21 mouse cellular contexts compared by ENCODE assay signal in genomic region chr17:47766407-47767043, GRCm38 (mm10). TPM values are rescaled to one million over a fixed set of nuclear protein-coding genes. Genes with fewer than 3 reads are reported as not detected.
DNase-seq lines count a peak whose midpoint lies in the region; ATAC-seq and TF ChIP-seq lines count a peak whose summit lies in the region.
"Had no signal": no experiment of that assay in that cellular context is flagged by ENCODE, and none has a peak within 500 bp of the region (broad histone marks: within the 10 kb centered on the region; RNA-seq: fewer than 3 reads in every experiment).

No protein-coding gene starts in this region.

- no peak for ATAC-seq in lung, postnatal 0 days
- ATAC-seq in liver, embryonic 15.5 days (ENCODE audit: insufficient read depth), result no peak
- no peak for ATAC-seq in forebrain, postnatal 0 days

- no peak overlapping the region for H3K4me2 ChIP-seq in lung, postnatal 0 days (replicated peaks; ENCODE audit: low read depth, low read length)
- H3K4me2 ChIP-seq in liver, embryonic 15.5 days, result no peak overlapping the region
- H3K4me2 ChIP-seq in forebrain, postnatal 0 days (ENCODE audit: low read depth), result no peak overlapping the region
- H3K4me2 ChIP-seq: embryonic facial prominence, embryonic 15.5 days; forebrain, embryonic 12.5 days; limb, embryonic 13.5 days had no signal

- no peak for TF ChIP-seq EP300 in lung, postnatal 0 days (IDR thresholded peaks at IDR 0.05)

- no peak overlapping the region for H3K4me3 ChIP-seq in lung, postnatal 0 days (ENCODE audit: low read depth, low read length)
- no peak overlapping the region for H3K4me3 ChIP-seq in liver, embryonic 15.5 days (replicated peaks)
- no peak overlapping the region for H3K4me3 ChIP-seq in small intestine, adult 2 months (ENCODE audit: low read depth, low read length)
- no peak overlapping the region for H3K4me3 ChIP-seq in hindbrain, embryonic 10.5 days
- H3K4me3 ChIP-seq in forebrain, postnatal 0 days (ENCODE audit: low read depth, low read length), result no peak overlapping the region
- H3K4me3 ChIP-seq: embryonic facial prominence, embryonic 15.5 days; forebrain, embryonic 12.5 days; limb, embryonic 13.5 days had no signal

- DNase-seq in lung, postnatal 0 days (ENCODE audit: low spot score), result peak; percentile 52
- DNase-seq in lung, postnatal 14 days, result no peak
- peak; percentile 78 for DNase-seq in MEL-GATA-1-ER (ENCODE audit: extremely low read depth, low read depth)
- no peak for DNase-seq in hindbrain, embryonic 10.5 days (ENCODE audit: low spot score)
- DNase-seq in forebrain, postnatal 0 days, result no peak
- DNase-seq: cerebellum, adult 2 months; heart, postnatal 10 days; midbrain, embryonic 14.5 days; thymus, postnatal 14 days had no signal

- H3K27ac ChIP-seq in lung, postnatal 0 days (ENCODE audit: low read length), result 0 out of 2 replicates have a peak overlapping the region, but pooled peaks have one; percentile 3
- H3K27ac ChIP-seq in liver, embryonic 15.5 days (replicated peaks), result peak overlapping the region; percentile 60; the same call in 1 of the 2 replicates
- H3K27ac ChIP-seq in small intestine, adult 2 months (ENCODE audit: insufficient read depth, low read depth, low read length), result peak overlapping the region; percentile 20; the same call in 1 of the 2 replicates
- H3K27ac ChIP-seq in hindbrain, embryonic 10.5 days, result no peak overlapping the region
- no peak overlapping the region for H3K27ac ChIP-seq in forebrain, postnatal 0 days (ENCODE audit: low read depth, low read length)
- H3K27ac ChIP-seq: embryonic facial prominence, embryonic 15.5 days; forebrain, embryonic 12.5 days; limb, embryonic 13.5 days; stomach, postnatal 0 days had no signal

- 81% methylated on average over 5 of the region's 6 CpGs for WGBS in lung, postnatal 0 days
- WGBS in liver, embryonic 15.5 days (ENCODE audit: insufficient replicate concordance), result 69% methylated on average over 6 of the region's 6 CpGs
- 83% methylated on average over 6 of the region's 6 CpGs for WGBS in small intestine, adult 2 months
- 93% methylated on average over 6 of the region's 6 CpGs for WGBS in hindbrain, embryonic 10.5 days
- WGBS in forebrain, postnatal 0 days, result 91% methylated on average over 6 of the region's 6 CpGs

- H3K27me3 ChIP-seq in lung, postnatal 0 days (replicated peaks; ENCODE audit: insufficient read depth, low read length), result no peaks in the 10 kb centered on the region
- 0 out of 2 replicates have a peak, but pooled peaks cover 3% of the 10 kb centered on the region for H3K27me3 ChIP-seq in liver, embryonic 15.5 days
- no peaks in the 10 kb centered on the region for H3K27me3 ChIP-seq in small intestine, adult 2 months (ENCODE audit: control insufficient read depth, insufficient read depth, low read length)
- H3K27me3 ChIP-seq in hindbrain, embryonic 10.5 days (ENCODE audit: insufficient read depth, poor library complexity, severe bottlenecking), result peaks cover 10% of the 10 kb centered on the region
- H3K27me3 ChIP-seq in forebrain, postnatal 0 days (ENCODE audit: insufficient read depth, low read length), result no peaks in the 10 kb centered on the region
- H3K27me3 ChIP-seq: embryonic facial prominence, embryonic 15.5 days had no signal

- TF ChIP-seq CTCF in lung, postnatal 0 days (IDR thresholded peaks at IDR 0.05), result no peak
- TF ChIP-seq CTCF in small intestine, adult 2 months (IDR thresholded peaks at IDR 0.05; ENCODE audit: extremely low read depth, insufficient read length, insufficient replicate concordance, low read depth, low read length), result no peak
- no peak for TF ChIP-seq CTCF in forebrain, postnatal 0 days (IDR thresholded peaks at IDR 0.05; ENCODE audit: low read depth)

- no peaks in the 10 kb centered on the region for H3K9me3 ChIP-seq in lung, postnatal 0 days (ENCODE audit: low read length)
- H3K9me3 ChIP-seq in liver, embryonic 15.5 days (replicated peaks), result no peaks in the 10 kb centered on the region
- H3K9me3 ChIP-seq in hindbrain, embryonic 10.5 days, result 0 out of 2 replicates have a peak, but pooled peaks cover 2% of the 10 kb centered on the region
- H3K9me3 ChIP-seq in forebrain, postnatal 0 days (ENCODE audit: low read length), result no peaks in the 10 kb centered on the region
- H3K9me3 ChIP-seq: embryonic facial prominence, embryonic 15.5 days; forebrain, embryonic 12.5 days; limb, embryonic 13.5 days had no signal

- H3K36me3 ChIP-seq in lung, postnatal 0 days (ENCODE audit: insufficient read depth, low read length), result no peaks in the 10 kb centered on the region
- no peaks in the 10 kb centered on the region for H3K36me3 ChIP-seq in liver, embryonic 15.5 days (replicated peaks)
- no peaks in the 10 kb centered on the region; the same call in 1 of the 2 replicates for H3K36me3 ChIP-seq in small intestine, adult 2 months (ENCODE audit: control insufficient read depth, insufficient read depth, low read length)
- no peaks in the 10 kb centered on the region for H3K36me3 ChIP-seq in hindbrain, embryonic 10.5 days
- H3K36me3 ChIP-seq in forebrain, postnatal 0 days (ENCODE audit: insufficient read depth), result no peaks in the 10 kb centered on the region
- H3K36me3 ChIP-seq: embryonic facial prominence, embryonic 15.5 days; forebrain, embryonic 12.5 days; limb, embryonic 13.5 days had no signal

- no peak overlapping the region for H3K9ac ChIP-seq in lung, postnatal 0 days (replicated peaks; ENCODE audit: low read depth)
- H3K9ac ChIP-seq in liver, embryonic 15.5 days, result no peak overlapping the region
- H3K9ac ChIP-seq in forebrain, postnatal 0 days, result no peak overlapping the region
- H3K9ac ChIP-seq: embryonic facial prominence, embryonic 15.5 days; forebrain, embryonic 12.5 days; limb, embryonic 13.5 days had no signal

- H3K4me1 ChIP-seq in lung, postnatal 0 days (ENCODE audit: insufficient read depth, low read depth, low read length), result peaks cover 13% of the 10 kb centered on the region; the same call in 1 of the 2 replicates
- H3K4me1 ChIP-seq in liver, embryonic 15.5 days (replicated peaks), result peaks cover 57% of the 10 kb centered on the region
- H3K4me1 ChIP-seq in small intestine, adult 2 months (ENCODE audit: control insufficient read depth, insufficient read depth, insufficient read length, low read length), result peaks cover 18% of the 10 kb centered on the region
- peaks cover 17% of the 10 kb centered on the region for H3K4me1 ChIP-seq in hindbrain, embryonic 10.5 days (replicated peaks)
- no peaks in the 10 kb centered on the region for H3K4me1 ChIP-seq in forebrain, postnatal 0 days (ENCODE audit: insufficient read depth)

- TF ChIP-seq POLR2A in small intestine, adult 2 months (IDR thresholded peaks at IDR 0.05; ENCODE audit: low read depth, low read length), result no peak

RNA-seq across cellular contexts. Expression of gene Tfeb, which starts 29.7 kb away (rescaled TPM):
- polyA plus RNA-seq in lung, postnatal 0 days (2015; fragmentation: Nextera tagmentation; extraction: Ambion mirVana), result 17.8 and 21.3 TPM in 2 replicates
- 4.6 and 5.3 TPM in 2 replicates for polyA plus RNA-seq in liver, embryonic 15.5 days (2015; fragmentation: Nextera tagmentation; extraction: Ambion mirVana)
- 27.5 and 60.3 TPM in 2 replicates for polyA plus RNA-seq in small intestine, adult 2 months (2012; rRNA removed)
- polyA plus RNA-seq in hindbrain, embryonic 10.5 days (2016; fragmentation: Nextera tagmentation; extraction: Ambion mirVana), result 2.2 and 3.7 TPM in 2 replicates
- total RNA-seq in forebrain, postnatal 0 days (2014; rRNA removed), result 4.1 and 5.5 TPM in 2 replicates
- polyA plus RNA-seq in forebrain, postnatal 0 days (2015; fragmentation: Nextera tagmentation; extraction: Ambion mirVana), result 3.3 and 4.6 TPM in 2 replicates

RNA-seq across cellular contexts. Expression of gene Pgc, which starts 39.9 kb away (rescaled TPM):
- polyA plus RNA-seq in lung, postnatal 0 days (2015; fragmentation: Nextera tagmentation; extraction: Ambion mirVana), result 22.6 and 25.4 TPM in 2 replicates
- polyA plus RNA-seq in liver, embryonic 15.5 days (2015; fragmentation: Nextera tagmentation; extraction: Ambion mirVana), result not detected in 2 replicates
- 12.3 and 443 TPM in 2 replicates for polyA plus RNA-seq in small intestine, adult 2 months (2012; rRNA removed)
- polyA plus RNA-seq in hindbrain, embryonic 10.5 days (2016; fragmentation: Nextera tagmentation; extraction: Ambion mirVana), result 0.15 TPM in 1 of 2 replicates, not detected in the other
- total RNA-seq in forebrain, postnatal 0 days (2014; rRNA removed), result not detected in 2 replicates
- polyA plus RNA-seq in forebrain, postnatal 0 days (2015; fragmentation: Nextera tagmentation; extraction: Ambion mirVana), result not detected in 2 replicates
- total RNA-seq: adrenal gland, adult 18-20 months; gastrocnemius, adult 18-20 months; heart, postnatal 10 days; layer of hippocampus, adult 8-10 months had no signal
- polyA plus RNA-seq: brain, embryonic 14.5 days; cortical plate, adult 2 months; forebrain, embryonic 12.5 days; midbrain, embryonic 14.5 days; neural tube, embryonic 11.5 days had no signal

Comparison
In these comparisons a context has a peak if more than half of its experiments do, and no peak if none do; other contexts are left out.
1. DNase-seq: peak in lung, postnatal 0 days (single experiment) and MEL-GATA-1-ER (single experiment); none in lung, postnatal 14 days (single experiment), hindbrain, embryonic 10.5 days (single experiment) and forebrain, postnatal 0 days (single experiment).
2. H3K27ac ChIP-seq: peak in lung, postnatal 0 days (single experiment), liver, embryonic 15.5 days (single experiment) and small intestine, adult 2 months (single experiment); none in hindbrain, embryonic 10.5 days (single experiment) and forebrain, postnatal 0 days (single experiment).
3. RNA of gene Pgc, which starts 39.9 kb away (polyA plus RNA-seq): 22.6 to 25.4 TPM in lung, postnatal 0 days and 12.3 to 443 TPM in small intestine, adult 2 months; 0.15 TPM in hindbrain, embryonic 10.5 days, not detected in forebrain, postnatal 0 days and not detected in liver, embryonic 15.5 days; every median in the first group is over 10 times any median in the second.